Mouse (Mus musculus) lung, adult 2 months (tissue): ENCODE measurements at regions not wholly inside any gene's neighbourhood (a gene's known extent, or its start where the extent isn't known, plus 50 kb on each side); places are given as distances from the start of the nearest gene placed in this dataset.
"Not testable (repeated sequence)": the region's sequence is repeated elsewhere in the genome, so short reads cannot be mapped to it uniquely, and the experiment has no call there.

Experiments used
- DNase-seq: peaks from one replicate; pipeline ENCODE4 v3.0.0; 2022
- H3K4me1 ChIP-seq: fragments of 200-500 bp; 2 replicates; pipeline ENCODE4 v1.6.1; 2011; ENCODE audit warnings: low read length; ENCODE audit not compliant: control insufficient read depth, insufficient read depth
- H3K4me3 ChIP-seq: fragments of 200-500 bp; replicated peaks from 2 replicates; pipeline ENCODE3; 2011; ENCODE audit warnings: low read depth, mild to moderate bottlenecking, control low read depth, low read length; ENCODE audit errors: extremely low read depth
- CTCF ChIP-seq: fragments of 200-500 bp; IDR thresholded peaks from 2 replicates; pipeline ENCODE4 v1.5.1; 2011; ENCODE audit warnings: mild to moderate bottlenecking, low read length, control low read depth; ENCODE audit not compliant: insufficient read depth
- POLR2A ChIP-seq: fragments of 200-500 bp; IDR thresholded peaks from 2 replicates; pipeline ENCODE4 v1.6.1; 2011; ENCODE audit warnings: low read depth, mild to moderate bottlenecking, control low read depth, low read length, borderline replicate concordance; ENCODE audit errors: extremely low read depth
- WGBS: fragments of 180-500 bp; shearing (Covaris S2); methylation state at CpG from one replicate; pipeline ENCODE4 v1.1.7; 2018; 5-methylcytosine and 5-hydroxymethylcytosine counted together

- H3K4me1 ChIP-seq, result peaks cover 8% of the 10 kb centered on the region
- H3K4me3 ChIP-seq, result no peak overlapping the region
- DNase-seq, result no peak
- no peak for TF ChIP-seq CTCF
- no peak for TF ChIP-seq POLR2A
- WGBS, result 74% methylated on average over 14 of the region's 14 CpGs
Measured at GRCm38 (mm10) chr8:126867121-126867988, 78.3 kb downstream of the Tomm20 start.

GRCm38 (mm10) chr8:126864314-126864948 lies 81.2 kb downstream of the Tomm20 start:
- no peak for TF ChIP-seq POLR2A
- TF ChIP-seq CTCF, result no peak
- no peak for DNase-seq
- WGBS, result 85% methylated on average over 10 of the region's 10 CpGs
- Histone ChIP-seq H3K4me1 (peaks cover 7% of the 10 kb centered on the region), H3K4me3 (no peak overlapping the region)

DNA sequence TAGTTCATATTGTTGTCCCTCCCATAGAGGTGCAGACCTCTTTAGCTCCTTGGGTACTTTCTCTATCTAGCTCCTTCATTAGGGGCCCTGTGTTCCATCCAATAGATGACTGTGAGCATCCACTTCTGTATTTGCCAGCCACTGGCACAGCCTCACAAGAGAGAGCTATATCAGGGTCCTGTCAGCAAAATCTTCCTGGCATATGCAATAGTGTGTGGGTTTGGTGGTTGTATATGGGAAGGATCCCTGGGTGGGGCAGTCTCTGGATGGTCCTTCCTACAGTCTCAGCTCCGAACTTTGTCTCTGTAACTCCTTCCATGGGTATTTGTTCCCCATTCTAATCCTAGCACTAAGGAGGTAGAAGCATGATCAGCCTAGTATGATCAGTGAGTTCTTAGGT lies 82.0 kb downstream of the Tomm20 start:
- 88% methylated on average over 1 of the region's 1 CpGs for WGBS
- H3K4me3 ChIP-seq, DNase-seq, H3K4me1 ChIP-seq: not testable (repeated sequence)

DNA sequence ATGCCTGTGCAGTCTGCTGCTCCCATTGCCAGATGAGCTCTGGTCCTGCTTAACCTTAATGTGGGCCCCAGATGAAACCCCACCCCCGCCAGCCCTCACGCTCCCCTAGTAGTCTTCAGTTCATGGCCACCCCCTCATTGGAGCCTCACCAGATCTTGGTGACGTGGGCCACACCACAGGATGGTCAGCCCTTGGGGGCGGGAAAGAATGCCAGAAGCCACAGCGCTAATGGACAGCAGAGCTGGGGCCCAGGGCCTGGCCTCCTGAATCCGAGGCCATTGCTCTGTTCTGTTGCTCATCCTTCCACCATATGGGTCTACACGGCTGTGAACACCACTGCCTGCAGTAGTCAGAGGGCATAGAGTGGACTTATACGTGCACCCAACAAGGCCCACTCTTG lies 83.9 kb downstream of the Tomm20 start:
- DNase-seq, result no peak
- WGBS, result 97% methylated on average over 8 of the region's 8 CpGs
- H3K4me3 ChIP-seq, result no peak overlapping the region
- no peak for TF ChIP-seq POLR2A
- no peak for TF ChIP-seq CTCF
- H3K4me1 ChIP-seq, result peaks cover 6% of the 10 kb centered on the region; the same call in 1 of the 2 replicates

DNA sequence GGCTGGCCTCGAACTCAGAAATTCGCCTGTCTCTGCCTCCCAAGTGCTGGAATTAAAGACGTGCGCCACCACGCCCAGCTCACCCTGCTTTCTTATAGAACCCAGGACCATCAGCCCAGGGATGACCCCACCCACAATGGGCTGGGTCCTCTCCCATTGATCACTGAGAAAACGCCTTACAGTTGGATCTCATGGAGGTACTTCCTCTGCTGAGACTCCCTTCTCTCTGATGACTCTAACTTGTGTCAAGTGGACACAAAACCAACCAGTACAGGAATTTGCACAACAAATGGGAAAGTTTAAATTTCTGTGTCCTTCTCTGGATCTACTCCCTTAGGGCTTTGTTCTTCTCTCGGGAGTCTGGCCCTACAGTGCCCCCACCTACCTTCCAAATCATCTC lies 85.0 kb downstream of the Tomm20 start:
- Histone ChIP-seq H3K4me1 (peaks cover 6% of the 10 kb centered on the region; the same call in 1 of the 2 replicates), H3K4me3 (no peak overlapping the region)
- DNase-seq, result no peak
- TF ChIP-seq CTCF, result no peak
- TF ChIP-seq POLR2A, result no peak
- WGBS, result 97% methylated on average over 7 of the region's 7 CpGs

GRCm38 (mm10) chr8:126859706-126860424 lies 85.8 kb downstream of the Tomm20 start:
- Histone ChIP-seq H3K4me3 (no peak overlapping the region), H3K4me1 (peaks cover 6% of the 10 kb centered on the region; the same call in 1 of the 2 replicates)
- DNase-seq, result no peak
- WGBS, result 88% methylated on average over 5 of the region's 5 CpGs
- TF ChIP-seq POLR2A (no peak), CTCF (no peak)

- peaks cover 13% of the 10 kb centered on the region; the same call in 1 of the 2 replicates for H3K4me1 ChIP-seq
- no peak overlapping the region for H3K4me3 ChIP-seq
- 71% methylated on average over 13 of the region's 13 CpGs for WGBS
- TF ChIP-seq POLR2A (no peak), CTCF (no peak)
- no peak for DNase-seq
Measured at GRCm38 (mm10) chr8:126857307-126858203, 88.1 kb downstream of the Tomm20 start.

- 63% methylated on average over 5 of the region's 5 CpGs for WGBS
- Histone ChIP-seq H3K4me3 (no peak overlapping the region), H3K4me1 (peaks cover 13% of the 10 kb centered on the region; the same call in 1 of the 2 replicates)
- TF ChIP-seq POLR2A (no peak), CTCF (no peak)
- no peak for DNase-seq
Measured at GRCm38 (mm10) chr8:126855914-126856313, 89.7 kb downstream of the Tomm20 start.
